Mouse (Mus musculus): ENCODE measurements around the gene Cacna2d3. TPM values are rescaled to one million over a fixed set of nuclear protein-coding genes. Genes with fewer than 3 reads are reported as not detected.

Cacna2d3 gene
- total and polyA plus RNA-seq, 3 experiments = not detected

GRCm38 (mm10) chr14:29707561-29708335 lies 13.9 kb downstream of the Cacna2d3 start:
- H3K36me3 ChIP-seq (ENCODE audit: control insufficient read depth in 1 of 2, insufficient read depth in 2 of 2, low read length in 2 of 2) = no peaks in the 10 kb centered on the region
- no peak overlapping the region for H3K27ac ChIP-seq (ENCODE audit: control insufficient read depth, low read depth, low read length)
- H3K79me2 ChIP-seq (ENCODE audit: control insufficient read depth, insufficient read depth, low read length, poor library complexity) = no peaks in the 10 kb centered on the region
- no peak for DNase-seq (ENCODE audit: low read depth, low spot score)
- TF ChIP-seq POLR2AphosphoS2 (IDR thresholded peaks at IDR 0.05; ENCODE audit: low read length) = no peak
- TF ChIP-seq SIN3A (IDR thresholded peaks at IDR 0.05; ENCODE audit: low read length) = no peak
- no peak for TF ChIP-seq CTCF (IDR thresholded peaks at IDR 0.05 in 2 of 3, conservative IDR thresholded peaks at IDR 0.05 in 1 of 3; ENCODE audit: control insufficient read depth in 1 of 3, insufficient read depth in 1 of 3, low read depth in 2 of 3, low read length in 3 of 3, poor library complexity in 1 of 3, severe bottlenecking in 1 of 3)
- no peak for TF ChIP-seq TAL1 (IDR thresholded peaks at IDR 0.05; ENCODE audit: low read length)
- TF ChIP-seq NRF1 (IDR thresholded peaks at IDR 0.05; ENCODE audit: insufficient read depth, low read depth, low read length, poor library complexity, severe bottlenecking) = no peak
- no peak for TF ChIP-seq MAZ (IDR thresholded peaks at IDR 0.05; ENCODE audit: low read depth, low read length)
- TF ChIP-seq TBP (IDR thresholded peaks at IDR 0.05; ENCODE audit: low read depth, low read length) = no peak
- TF ChIP-seq ELF1 (IDR thresholded peaks at IDR 0.05; ENCODE audit: low read depth, low read length) = no peak
- TF ChIP-seq MAX (IDR thresholded peaks at IDR 0.05; ENCODE audit: low read length) = no peak
- no peak for TF ChIP-seq MYC (IDR thresholded peaks at IDR 0.05; ENCODE audit: low read depth, low read length)
- no peak for TF ChIP-seq ETS1 (IDR thresholded peaks at IDR 0.05; ENCODE audit: low read depth, low read length)
- TF ChIP-seq ZMIZ1 (IDR thresholded peaks at IDR 0.05; ENCODE audit: low read depth, low read length) = no peak
- H3K4me1 ChIP-seq (ENCODE audit: control insufficient read depth in 1 of 2, insufficient read depth in 2 of 2, low read length in 2 of 2) = no peaks in the 10 kb centered on the region
- no peaks in the 10 kb centered on the region; a peak in 1 of 4 replicates for H3K27me3 ChIP-seq (ENCODE audit: control insufficient read depth in 1 of 2, insufficient read depth in 2 of 2, low read length in 2 of 2)
- no peak overlapping the region for H3K4me3 ChIP-seq (ENCODE audit: control insufficient read depth in 1 of 2, insufficient read depth in 1 of 2, low read depth in 2 of 2, low read length in 2 of 2)
- H3K9me3 ChIP-seq (replicated peaks; ENCODE audit: insufficient read depth, low read length) = no peaks in the 10 kb centered on the region
- no peak overlapping the region for H3K9ac ChIP-seq (ENCODE audit: control insufficient read depth, low read depth, low read length, poor library complexity, severe bottlenecking)

GRCm38 (mm10) chr14:29702762-29703161 lies 18.9 kb downstream of the Cacna2d3 start:
- Histone ChIP-seq H3K36me3 (ENCODE audit: control insufficient read depth in 1 of 2, insufficient read depth in 2 of 2, low read length in 2 of 2) (no peaks in the 10 kb centered on the region), H3K27ac (ENCODE audit: control insufficient read depth, low read depth, low read length) (no peak overlapping the region), H3K27me3 (ENCODE audit: control insufficient read depth in 1 of 2, insufficient read depth in 2 of 2, low read length in 2 of 2) (no peaks in the 10 kb centered on the region), H3K9ac (ENCODE audit: control insufficient read depth, low read depth, low read length, poor library complexity, severe bottlenecking) (no peak overlapping the region), H3K4me3 (ENCODE audit: control insufficient read depth in 1 of 2, insufficient read depth in 1 of 2, low read depth in 2 of 2, low read length in 2 of 2) (no peak overlapping the region), H3K4me1 (ENCODE audit: control insufficient read depth in 1 of 2, insufficient read depth in 2 of 2, low read length in 2 of 2) (no peaks in the 10 kb centered on the region), H3K79me2 (ENCODE audit: control insufficient read depth, insufficient read depth, low read length, poor library complexity) (no peaks in the 10 kb centered on the region), H3K9me3 (replicated peaks; ENCODE audit: insufficient read depth, low read length) (no peaks in the 10 kb centered on the region)
- DNase-seq (ENCODE audit: low read depth, low spot score) = no peak
- TF ChIP-seq USF1 (IDR thresholded peaks at IDR 0.05; ENCODE audit: low read depth, low read length) (no peak), E2F4 (IDR thresholded peaks at IDR 0.05; ENCODE audit: borderline replicate concordance, low read depth, low read length) (no peak), ELF1 (IDR thresholded peaks at IDR 0.05; ENCODE audit: low read depth, low read length) (no peak), JUND (IDR thresholded peaks at IDR 0.05; ENCODE audit: low read depth, low read length) (no peak), HCFC1 (IDR thresholded peaks at IDR 0.05; ENCODE audit: low read depth, low read length) (no peak)

Data from MEL (cell line).